Mouse (Mus musculus): ENCODE data around the gene Cabin1. TPM values are rescaled to one million over a fixed set of nuclear protein-coding genes. Genes with fewer than 3 reads are reported as not detected.

The Cabin1 gene
- polyA plus RNA-seq, 1 experiment: 64.0 TPM

- no peak for TF ChIP-seq GATA1 (IDR thresholded peaks at IDR 0.05; ENCODE audit: low read length)
Observed at GRCm38 (mm10) chr10:75643741-75644343, 120.3 kb downstream of the Cabin1 start, which contains the start of gene Susd2. Gene Susd2, minus strand, starts transcription at chr10:75644008.

- TF ChIP-seq GATA1 (IDR thresholded peaks at IDR 0.05; ENCODE audit: low read length): no peak
Observed at GRCm38 (mm10) chr10:75642891-75643290, 121.2 kb downstream of the Cabin1 start.

- TF ChIP-seq GATA1 (IDR thresholded peaks at IDR 0.05; ENCODE audit: low read length): no peak
Observed at GRCm38 (mm10) chr10:75642436-75642835, 121.7 kb downstream of the Cabin1 start.

- no peak for TF ChIP-seq GATA1 (IDR thresholded peaks at IDR 0.05; ENCODE audit: low read length)
Observed at GRCm38 (mm10) chr10:75641721-75642222, 122.4 kb downstream of the Cabin1 start.

GRCm38 (mm10) chr10:75637711-75638110 lies 126.4 kb downstream of the Cabin1 start:
- TF ChIP-seq GATA1 (IDR thresholded peaks at IDR 0.05; ENCODE audit: low read length): no peak

- TF ChIP-seq GATA1 (IDR thresholded peaks at IDR 0.05; ENCODE audit: low read length): no peak
Observed at GRCm38 (mm10) chr10:75636084-75636786, 127.9 kb downstream of the Cabin1 start.

GRCm38 (mm10) chr10:75635693-75636055 lies 128.5 kb downstream of the Cabin1 start:
- no peak for TF ChIP-seq GATA1 (IDR thresholded peaks at IDR 0.05; ENCODE audit: low read length)

- TF ChIP-seq GATA1 (IDR thresholded peaks at IDR 0.05; ENCODE audit: low read length): no peak
Observed at GRCm38 (mm10) chr10:75635019-75635692, 129.0 kb downstream of the Cabin1 start.

- TF ChIP-seq GATA1 (IDR thresholded peaks at IDR 0.05; ENCODE audit: low read length): no peak
Observed at GRCm38 (mm10) chr10:75634610-75635009, 129.5 kb downstream of the Cabin1 start.

GRCm38 (mm10) chr10:75633576-75634139 lies 130.5 kb downstream of the Cabin1 start:
- no peak for TF ChIP-seq GATA1 (IDR thresholded peaks at IDR 0.05; ENCODE audit: low read length)

GRCm38 (mm10) chr10:75633048-75633447 lies 131.1 kb downstream of the Cabin1 start:
- no peak for TF ChIP-seq GATA1 (IDR thresholded peaks at IDR 0.05; ENCODE audit: low read length)

GRCm38 (mm10) chr10:75632633-75633032 lies 131.5 kb downstream of the Cabin1 start:
- TF ChIP-seq GATA1 (IDR thresholded peaks at IDR 0.05; ENCODE audit: low read length): no peak

- TF ChIP-seq GATA1 (IDR thresholded peaks at IDR 0.05; ENCODE audit: low read length): no peak
Observed at GRCm38 (mm10) chr10:75627490-75627889, 136.7 kb downstream of the Cabin1 start.

GRCm38 (mm10) chr10:75626991-75627390 lies 137.2 kb downstream of the Cabin1 start:
- TF ChIP-seq GATA1 (IDR thresholded peaks at IDR 0.05; ENCODE audit: low read length): no peak

GRCm38 (mm10) chr10:75625920-75626319 lies 138.2 kb downstream of the Cabin1 start:
- no peak for TF ChIP-seq GATA1 (IDR thresholded peaks at IDR 0.05; ENCODE audit: low read length)

- no peak for TF ChIP-seq GATA1 (IDR thresholded peaks at IDR 0.05; ENCODE audit: low read length)
Observed at GRCm38 (mm10) chr10:75620818-75621217, 143.3 kb downstream of the Cabin1 start.

Data from G1E-ER4 (cell line).